Mouse (Mus musculus) CH12.LX (cell line): ENCODE data around the gene Ugt1a10. TPM values are rescaled to one million over a fixed set of nuclear protein-coding genes. Genes with fewer than 3 reads are reported as not detected.

Experiments
- DNase-seq: peaks from one replicate; pipeline ENCODE4 v3.0.0-alpha.2; 2013; ENCODE audit errors: extremely low read depth
- H3K27ac ChIP-seq: 2 replicates; pipeline ENCODE4 v1.5.1; 2012; ENCODE audit warnings: low read depth, mild to moderate bottlenecking, control low read depth, moderate library complexity; ENCODE audit not compliant: insufficient read depth
- H3K27me3 ChIP-seq: replicated peaks from 2 replicates; pipeline ENCODE3; 2012; ENCODE audit warnings: inconsistent platforms
- H3K36me3 ChIP-seq, 2 experiments: replicated peaks in 1 of 2; 2 replicates each; pipeline versions ENCODE3 to v1.6.1; 2012; ENCODE audit warnings: inconsistent platforms in 1 of 2, low read length in 1 of 2, mild to moderate bottlenecking in 1 of 2, mixed read lengths in 1 of 2, moderate library complexity in 1 of 2; ENCODE audit not compliant: control insufficient read depth in 1 of 2, insufficient read depth in 1 of 2
- H3K4me1 ChIP-seq, 2 experiments: 2 replicates each; pipeline ENCODE4 v1.6.1; 2012; ENCODE audit warnings: inconsistent platforms in 1 of 2, moderate library complexity in 1 of 2; ENCODE audit not compliant: insufficient read depth in 2 of 2, control insufficient read depth in 1 of 2
- H3K4me2 ChIP-seq: 2 replicates; pipeline ENCODE4 v1.6.1; 2012; ENCODE audit warnings: low read depth, mild to moderate bottlenecking, control low read depth; ENCODE audit not compliant: poor library complexity, insufficient read depth, severe bottlenecking
- H3K4me3 ChIP-seq, 3 experiments: fragments of 150-350 bp in 1 of 3; sonication (generic) in 1 of 3; replicated peaks in 1 of 3; 2 replicates each; pipeline versions ENCODE3 to v1.5.1; 2011 to 2012; ENCODE audit warnings: low read depth in 2 of 3, low read length in 2 of 3, mild to moderate bottlenecking in 2 of 3, moderate library complexity in 2 of 3, control low read depth in 1 of 3, improper control_type of control experiment in 1 of 3, inconsistent platforms in 1 of 3, mixed read lengths in 1 of 3; ENCODE audit not compliant: poor library complexity in 1 of 3
- H3K79me2 ChIP-seq: replicated peaks from 2 replicates; pipeline ENCODE4 v1.6.1; 2012; ENCODE audit warnings: mild to moderate bottlenecking, moderate library complexity; ENCODE audit not compliant: control insufficient read depth, poor library complexity, insufficient read depth, severe bottlenecking; ENCODE audit errors: extremely low read depth
- H3K9ac ChIP-seq: 2 replicates; pipeline ENCODE4 v1.6.1; 2012; ENCODE audit warnings: low read depth, mild to moderate bottlenecking, control low read depth, moderate library complexity; ENCODE audit not compliant: insufficient read depth
- H3K9me3 ChIP-seq: replicated peaks from 2 replicates; pipeline ENCODE3; 2012; ENCODE audit warnings: low read length, inconsistent platforms, mixed read lengths
- BHLHE40 ChIP-seq: IDR thresholded peaks from 2 replicates; pipeline ENCODE4 v1.6.1; 2011; ENCODE audit warnings: mild to moderate bottlenecking, low read depth, low read length, improper control_type of control experiment
- CHD1 ChIP-seq: IDR thresholded peaks from 2 replicates; pipeline ENCODE4 v1.6.1; 2012; ENCODE audit warnings: low read depth, low read length, improper control_type of control experiment, inconsistent platforms
- CTCF ChIP-seq, 2 experiments: IDR thresholded peaks in 1 of 2; conservative IDR thresholded peaks in 1 of 2; 2 replicates each; pipeline ENCODE4 v1.5.1; 2011 to 2012; ENCODE audit warnings: low read depth in 2 of 2, low read length in 2 of 2, improper control_type of control experiment in 1 of 2, inconsistent platforms in 1 of 2, mild to moderate bottlenecking in 1 of 2, moderate library complexity in 1 of 2
- ELF1 ChIP-seq: IDR thresholded peaks from 2 replicates; pipeline ENCODE4 v1.6.1; 2014; ENCODE audit warnings: low read depth, mild to moderate bottlenecking, inconsistent platforms, low read length, improper control_type of control experiment
- EP300 ChIP-seq: IDR thresholded peaks from 2 replicates; pipeline ENCODE4 v1.6.1; 2011; ENCODE audit warnings: low read length, improper control_type of control experiment
- ETS1 ChIP-seq: conservative IDR thresholded peaks from 2 replicates; pipeline ENCODE4 v1.6.1; 2012; ENCODE audit warnings: low read depth, mild to moderate bottlenecking, inconsistent platforms, low read length, improper control_type of control experiment, moderate library complexity
- IRF4 ChIP-seq: IDR thresholded peaks from 2 replicates; pipeline ENCODE4 v1.6.1; 2014; ENCODE audit warnings: low read depth, mild to moderate bottlenecking, inconsistent platforms, low read length, improper control_type of control experiment
- JUND ChIP-seq: conservative IDR thresholded peaks from 2 replicates; pipeline ENCODE4 v1.6.1; 2011; ENCODE audit warnings: low read depth, low read length, improper control_type of control experiment
- KAT2A ChIP-seq: IDR thresholded peaks from 2 replicates; pipeline ENCODE4 v1.6.1; 2012; ENCODE audit warnings: low read length, improper control_type of control experiment, inconsistent platforms; ENCODE audit not compliant: insufficient replicate concordance
- MAFK ChIP-seq: IDR thresholded peaks from 2 replicates; pipeline ENCODE4 v1.6.1; 2011; ENCODE audit warnings: low read length, improper control_type of control experiment; ENCODE audit not compliant: insufficient replicate concordance
- MAX ChIP-seq: IDR thresholded peaks from 2 replicates; pipeline ENCODE4 v1.6.1; 2011; ENCODE audit warnings: low read length, improper control_type of control experiment
- MAZ ChIP-seq: IDR thresholded peaks from 2 replicates; pipeline ENCODE4 v1.6.1; 2012; ENCODE audit warnings: low read depth, mild to moderate bottlenecking, inconsistent platforms, low read length, improper control_type of control experiment, moderate library complexity
- PAX5 ChIP-seq: IDR thresholded peaks from 2 replicates; pipeline ENCODE4 v1.6.1; 2012; ENCODE audit warnings: low read length, inconsistent platforms, mixed read lengths
- RCOR1 ChIP-seq: conservative IDR thresholded peaks from 2 replicates; pipeline ENCODE4 v1.6.1; 2012; ENCODE audit warnings: low read depth, mild to moderate bottlenecking, inconsistent platforms, low read length, improper control_type of control experiment
- TBP ChIP-seq: conservative IDR thresholded peaks from 2 replicates; pipeline ENCODE4 v1.6.1; 2011; ENCODE audit warnings: low read depth, low read length, improper control_type of control experiment
- TCF12 ChIP-seq: IDR thresholded peaks from 2 replicates; pipeline ENCODE4 v1.6.1; 2014; ENCODE audit warnings: low read depth, mild to moderate bottlenecking, inconsistent platforms, low read length, improper control_type of control experiment
- UBTF ChIP-seq: IDR thresholded peaks from 2 replicates; pipeline ENCODE4 v1.6.1; 2012; ENCODE audit warnings: low read depth, mild to moderate bottlenecking, inconsistent platforms, low read length, improper control_type of control experiment, moderate library complexity
- ZC3H11A ChIP-seq: IDR thresholded peaks from 2 replicates; pipeline ENCODE4 v1.6.1; 2012; ENCODE audit warnings: low read depth, mild to moderate bottlenecking, inconsistent platforms, low read length, improper control_type of control experiment
- ZKSCAN1 ChIP-seq: IDR thresholded peaks from 2 replicates; pipeline ENCODE4 v1.6.1; 2012; ENCODE audit warnings: low read depth, inconsistent platforms, low read length, improper control_type of control experiment, borderline replicate concordance
- ZMIZ1 ChIP-seq: IDR thresholded peaks from 2 replicates; pipeline ENCODE4 v1.6.1; 2012; ENCODE audit warnings: low read depth, mild to moderate bottlenecking, inconsistent platforms, low read length, improper control_type of control experiment
- ZNF384 ChIP-seq: IDR thresholded peaks from 2 replicates; pipeline ENCODE4 v1.6.1; 2012; ENCODE audit warnings: low read depth, low read length, improper control_type of control experiment, inconsistent platforms
- dilution Hi-C: fragments of 300-500 bp; cut with MboI; formaldehyde crosslinking; loops from 2 replicates; pipeline ENCODE4 v1.14.3; 2020; ENCODE audit warnings: low sequenced_read_pairs; ENCODE audit not compliant: extremely low pct_unique_long_range_greater_than_20kb, extremely low pct_ligation_motif_present
- in situ Hi-C: fragments of 300-500 bp; cut with MboI; formaldehyde crosslinking; loops from 3 replicates; pipeline ENCODE4 v1.14.3; 2019; ENCODE audit warnings: low sequenced_read_pairs, low pct_ligation_motif_present, low pct_unique_long_range_greater_than_20kb, mixed read lengths
- polyA plus RNA-seq: library from polyadenylated mRNA; unstranded; fragments of >175 nt; gene quantifications from 2 replicates; pipeline ENCODE4 v1.2.1, GENCODE M21; 2012; ENCODE audit warnings: low read depth; ENCODE audit not compliant: insufficient read length
- total RNA-seq, 2 experiments: library from RNA; depleted of rRNA; stranded (reverse); fragments of 300-350 nt in 1 of 2; fragments of >200 nt in 1 of 2; gene quantifications; 2 replicates each; pipeline ENCODE4 v1.2.3; 2012 to 2014

Gene Ugt1a10
- total and polyA plus RNA-seq, 3 experiments, result not detected

- TF ChIP-seq JUND (no peak), ZC3H11A (no peak), TCF12 (no peak), ELF1 (no peak), ZKSCAN1 (no peak), UBTF (no peak)
- Histone ChIP-seq H3K4me3 (no peak overlapping the region), H3K79me2 (no peaks in the 10 kb centered on the region), H3K4me1 (no peaks in the 10 kb centered on the region), H3K27me3 (peaks cover 38% of the 10 kb centered on the region), H3K36me3 (no peaks in the 10 kb centered on the region), H3K27ac (no peak overlapping the region), H3K4me2 (no peak overlapping the region), H3K9ac (no peak overlapping the region), H3K9me3 (peaks cover 74% of the 10 kb centered on the region)
- DNase-seq, result no peak
- in situ Hi-C loops (no loop called here), dilution Hi-C loops (no loop called here)
These were observed 182.1 kb downstream of the Ugt1a10 start for GRCm38 (mm10) chr1:88237311-88237710.

- Histone ChIP-seq H3K27ac (no peak overlapping the region), H3K79me2 (no peaks in the 10 kb centered on the region), H3K9me3 (peaks cover 72% of the 10 kb centered on the region), H3K4me3 (no peak overlapping the region), H3K4me2 (no peak overlapping the region), H3K27me3 (peaks cover 38% of the 10 kb centered on the region), H3K9ac (no peak overlapping the region), H3K36me3 (no peaks in the 10 kb centered on the region), H3K4me1 (no peaks in the 10 kb centered on the region)
- dilution Hi-C loops, result no loop called here
- DNase-seq, result no peak
- in situ Hi-C loops, result no loop called here
- TF ChIP-seq IRF4, result no peak
- no peak for TF ChIP-seq CHD1
- TF ChIP-seq MAFK, result no peak
- TF ChIP-seq TBP, result no peak
- TF ChIP-seq ETS1, result no peak
- TF ChIP-seq EP300, result no peak
- no peak for TF ChIP-seq RCOR1
- TF ChIP-seq ZMIZ1, result no peak
- no peak for TF ChIP-seq ZNF384
- TF ChIP-seq MAZ, result no peak
- TF ChIP-seq JUND, result no peak
- no peak for TF ChIP-seq BHLHE40
- no peak for TF ChIP-seq CTCF (conservative IDR thresholded peaks at IDR 0.05 in 1 of 2, IDR thresholded peaks at IDR 0.05 in 1 of 2; ENCODE audit: low read depth in 2 of 2, low read length in 2 of 2)
- TF ChIP-seq MAX, result no peak
- TF ChIP-seq KAT2A, result no peak
- TF ChIP-seq PAX5, result no peak
- TF ChIP-seq, all 38 proteins: peak for 0
These were observed 183.6 kb downstream of the Ugt1a10 start for GRCm38 (mm10) chr1:88238771-88239170.
